Mouse (Mus musculus): ENCODE measurements around the gene Pkdrej.
A peak's percentile ranks its signal among the peaks of the same experiment; 100 is the strongest.

GRCm38 (mm10) chr15:85835335-85835734 is 13.8 kb upstream of the Pkdrej start:
- TF ChIP-seq CTCF (conservative IDR thresholded peaks at IDR 0.05; ENCODE audit: low read length): peak; percentile 48
- TF ChIP-seq NANOG (IDR thresholded peaks at IDR 0.05; ENCODE audit: borderline replicate concordance, low read length): no peak
- TF ChIP-seq POU5F1 (IDR thresholded peaks at IDR 0.05; ENCODE audit: borderline replicate concordance, low read length): no peak
